Mouse (Mus musculus) left cerebral cortex, adult 11 months (tissue): ENCODE measurements at regions not wholly inside any gene's neighbourhood (a gene's known extent, or its start where the extent isn't known, plus 50 kb on each side); places are given as distances from the start of the nearest gene placed in this dataset.

Experiments
- DNase-seq: peaks from one replicate; pipeline ENCODE4 v3.0.0; 2022; ENCODE audit warnings: low spot score

DNA sequence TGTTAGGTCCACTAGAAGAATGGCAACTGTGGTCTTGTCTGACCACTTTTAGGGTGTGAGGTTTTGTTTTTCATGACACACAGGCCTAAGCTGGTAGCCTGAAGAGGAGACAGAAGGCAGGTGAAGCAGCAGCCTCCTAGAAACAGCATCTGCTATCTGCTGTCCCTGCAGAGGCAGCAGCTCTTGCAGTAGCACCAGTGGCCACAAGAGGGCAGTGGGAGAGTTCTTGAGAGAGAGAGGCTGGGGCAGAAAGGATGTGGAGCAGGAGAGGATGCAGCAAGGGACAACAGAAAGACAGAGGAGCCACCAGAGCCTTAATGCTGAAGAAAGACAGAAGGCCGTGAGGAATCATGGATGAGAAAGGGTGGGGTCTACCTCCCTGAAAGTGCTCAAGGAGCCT lies 88.1 kb upstream of the Usp51 start:
- peak; percentile 29 for DNase-seq

DNA sequence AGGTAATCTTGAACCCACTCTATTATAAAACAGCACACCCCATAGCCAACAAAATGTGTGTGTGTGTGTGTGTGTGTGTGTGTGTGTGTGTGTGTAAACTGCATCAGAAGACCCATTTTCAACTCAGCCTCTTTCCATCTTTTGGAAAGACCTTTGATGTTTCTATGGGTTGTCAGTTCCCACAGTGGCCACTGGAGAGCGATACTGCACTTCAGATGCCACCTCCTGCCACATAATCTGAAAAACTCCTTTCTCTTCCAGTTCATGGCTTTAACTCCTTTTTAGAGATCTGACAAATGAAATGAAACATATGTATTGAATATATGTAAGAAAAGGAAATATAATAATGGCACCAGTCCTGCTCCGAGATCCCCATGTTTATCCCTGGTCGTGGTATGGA lies 79.3 kb upstream of the Usp51 start:
- DNase-seq, result peak; percentile 4

DNA sequence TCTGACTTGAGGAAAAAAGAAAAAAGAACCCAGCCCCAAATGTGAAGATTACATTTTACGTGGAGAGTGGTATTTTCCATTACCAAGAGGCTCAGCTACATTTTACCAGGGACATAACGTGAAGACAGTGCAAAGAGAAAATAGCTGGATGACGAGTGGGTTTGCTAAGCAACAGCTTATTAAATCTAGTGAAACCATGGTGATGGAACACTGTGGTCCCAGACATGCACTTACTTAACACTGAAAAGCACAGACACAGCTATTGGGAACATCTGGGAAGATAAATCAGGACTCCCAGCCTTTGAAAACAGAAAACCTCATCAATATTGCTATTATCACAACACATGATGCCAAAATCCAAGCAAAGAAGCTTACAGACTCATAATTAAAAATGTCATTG lies 60.1 kb upstream of the Usp51 start:
- DNase-seq, result peak; percentile 13
